Comparison of ENCODE assay signal across 13 mouse cellular contexts in genomic region chr2:34076346-34076745, GRCm38 (mm10).
"Had no signal": no experiment of that assay in that cellular context is flagged by ENCODE, and none has a peak within 500 bp of the region (broad histone marks: within the 10 kb centered on the region; RNA-seq: fewer than 3 reads in every experiment).

No protein-coding gene starts in this region.

- H3K9ac ChIP-seq: limb, embryonic 13.5 days; liver, embryonic 14.5 days; midbrain, embryonic 13.5 days; neural tube, embryonic 12.5 days had no signal

- H3K27ac ChIP-seq: kidney, postnatal 0 days; layer of hippocampus, adult 2 months; limb, embryonic 13.5 days; liver, embryonic 14.5 days; midbrain, embryonic 13.5 days; neural tube, embryonic 12.5 days had no signal

- H3K4me2 ChIP-seq: limb, embryonic 13.5 days; midbrain, embryonic 13.5 days; neural tube, embryonic 12.5 days had no signal

- H3K9me3 ChIP-seq: limb, embryonic 13.5 days; neural tube, embryonic 12.5 days had no signal

- ATAC-seq: midbrain, embryonic 13.5 days had no signal

- H3K27me3 ChIP-seq: midbrain, embryonic 13.5 days; neural tube, embryonic 12.5 days had no signal

- H3K36me3 ChIP-seq: limb, embryonic 13.5 days; midbrain, embryonic 13.5 days; neural tube, embryonic 12.5 days had no signal

- DNase-seq: kidney, adult 9 months; kidney, postnatal 4 days; lung, adult 18-20 months; lung, postnatal 4 days; thymus, adult 18-20 months; thymus, postnatal 14 days had no signal

- H3K4me3 ChIP-seq: layer of hippocampus, adult 2 months; limb, embryonic 13.5 days; midbrain, embryonic 13.5 days; myocyte; neural tube, embryonic 12.5 days had no signal
